15 mouse cellular contexts compared by ENCODE assay signal in the genomic region with DNA sequence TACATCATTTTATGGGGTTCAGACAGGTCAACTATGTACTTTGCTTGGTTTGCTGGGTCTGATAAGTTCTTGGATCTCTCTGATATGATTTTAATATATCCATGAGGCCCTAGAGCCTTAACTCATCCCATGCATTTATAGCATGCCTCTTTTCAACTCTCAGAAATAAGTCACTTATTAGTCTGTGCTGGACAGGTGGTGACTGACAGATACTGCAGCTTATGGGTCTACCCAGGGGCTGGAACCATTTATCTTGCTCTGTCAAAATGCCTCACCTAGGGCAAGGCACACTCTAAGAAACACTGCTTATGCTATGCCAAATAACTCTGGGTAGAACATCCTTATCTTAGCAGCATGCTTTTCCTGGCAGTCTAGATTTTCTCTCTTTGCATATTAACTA.
"Had no signal": no experiment of that assay in that cellular context is flagged by ENCODE, and none has a peak within 500 bp of the region (broad histone marks: within the 10 kb centered on the region; RNA-seq: fewer than 3 reads in every experiment).

No protein-coding gene starts in this region.

- H3K4me3 ChIP-seq: neural tube, embryonic 15.5 days; stomach, embryonic 15.5 days had no signal

- H3K27ac ChIP-seq: neural tube, embryonic 15.5 days; stomach, embryonic 15.5 days; stomach, postnatal 0 days had no signal

- H3K9me3 ChIP-seq: neural tube, embryonic 15.5 days; stomach, embryonic 15.5 days had no signal

- H3K36me3 ChIP-seq: neural tube, embryonic 15.5 days; stomach, embryonic 15.5 days had no signal

- DNase-seq: retina, postnatal 1 day; right cerebral cortex, adult 18-20 months; right cerebral cortex, postnatal 14 days; right cerebral cortex, postnatal 25 days; right cerebral cortex, postnatal 4 days; spleen, adult 18-20 months; thymus, adult 18-20 months; thymus, adult 2 months; thymus, postnatal 14 days; thymus, postnatal 25 days; thymus, postnatal 36 days; thymus, postnatal 4 days had no signal

- H3K27me3 ChIP-seq: neural tube, embryonic 15.5 days; stomach, embryonic 15.5 days had no signal

- H3K4me2 ChIP-seq: neural tube, embryonic 15.5 days; stomach, embryonic 15.5 days had no signal

- H3K9ac ChIP-seq: neural tube, embryonic 15.5 days; stomach, embryonic 15.5 days had no signal

- H3K4me1 ChIP-seq: neural tube, embryonic 15.5 days; stomach, embryonic 15.5 days had no signal
